Mouse (Mus musculus) G1E (cell line): Measurements from ENCODE around the gene Atg2b.

Experiments used
- CTCF ChIP-seq: IDR thresholded peaks from 2 replicates; pipeline ENCODE4 v1.5.1; 2012; ENCODE audit warnings: low read depth, low read length, inconsistent platforms, mixed read lengths
- GATA1 ChIP-seq: IDR thresholded peaks from 2 replicates; pipeline ENCODE4 v1.6.1; 2012; ENCODE audit warnings: borderline replicate concordance, low read length, inconsistent platforms, mixed read lengths
- GATA2 ChIP-seq: IDR thresholded peaks from 2 replicates; pipeline ENCODE4 v1.6.1; 2012; ENCODE audit warnings: low read depth, low read length, inconsistent platforms, borderline replicate concordance
- POLR2AphosphoS5 ChIP-seq: IDR thresholded peaks from 2 replicates; pipeline ENCODE4 v1.6.1; 2012; ENCODE audit warnings: low read depth, low read length, inconsistent platforms; ENCODE audit not compliant: insufficient replicate concordance
- TAL1 ChIP-seq: conservative IDR thresholded peaks from 2 replicates; pipeline ENCODE4 v1.6.1; 2012; ENCODE audit warnings: low read depth, low read length, inconsistent platforms, mixed read lengths

DNA sequence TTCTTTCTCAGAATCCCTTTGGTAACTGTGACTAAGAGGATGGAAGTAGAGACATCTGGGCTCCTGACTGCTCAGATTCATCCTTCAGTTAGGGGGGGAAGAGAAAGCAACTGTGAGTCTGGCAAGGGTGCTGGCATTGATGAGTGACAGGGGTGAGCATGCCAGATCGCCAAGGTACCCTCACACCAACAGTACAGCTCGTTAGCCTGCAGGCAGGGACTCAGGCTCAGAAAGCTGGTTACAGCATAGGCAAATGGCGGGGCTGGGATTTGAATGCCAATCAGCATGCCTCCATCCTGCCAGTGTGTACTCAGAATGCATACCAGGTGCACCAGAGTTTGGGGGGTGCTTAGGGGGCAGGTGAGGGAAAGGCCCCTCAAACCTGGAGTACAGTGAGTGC is 113.1 kb downstream of the Atg2b start:
- TF ChIP-seq GATA2: no peak
- TF ChIP-seq CTCF: no peak
- TF ChIP-seq GATA1: no peak
- no peak for TF ChIP-seq POLR2AphosphoS5
- TF ChIP-seq TAL1: no peak
